Mouse (Mus musculus) left cerebral cortex, adult 2 months (tissue): ENCODE measurements around the gene Trmt13. TPM values are rescaled to one million over a fixed set of nuclear protein-coding genes. Genes with fewer than 3 reads are reported as not detected.
A peak's percentile ranks its signal among the peaks of the same experiment; 100 is the strongest.

Source experiments
- DNase-seq, 2 experiments: peaks; one replicate each; pipeline ENCODE4 v3.0.0; 2021 to 2022; ENCODE audit warnings: low spot score in 2 of 2, mixed read lengths in 1 of 2; ENCODE audit errors: extremely low spot score in 1 of 2
- H3K27ac ChIP-seq: fragments of 200-600 bp; 2 replicates; pipeline ENCODE4 v1.8.1; 2022
- H3K4me3 ChIP-seq: fragments of 200-600 bp; 2 replicates; pipeline ENCODE4 v1.8.1; 2022
- CTCF ChIP-seq: fragments of 200-600 bp; IDR thresholded peaks from 2 replicates; pipeline ENCODE4 v1.8.1; 2022; ENCODE audit warnings: antibody characterized with exemption, mild to moderate bottlenecking, moderate library complexity
- intact Hi-C: fragments of 180-260 bp; cut with DNase I; formaldehyde crosslinking; loops from one replicate; pipeline ENCODE4 v1.15.1; 2025
- total RNA-seq, 2 experiments: library from RNA; stranded (reverse); gene quantifications; 2 replicates each; pipeline ENCODE4 v1.2.3; 2021

Trmt13 gene
- total RNA-seq, 2 experiments from 2014 or later: 17.4 to 19.4 TPM

- TF ChIP-seq CTCF: no peak
- no peak for DNase-seq
- Histone ChIP-seq H3K4me3 (no peak overlapping the region), H3K27ac (no peak overlapping the region)
- intact Hi-C loops: loop anchor here (10.0 kb wide), 1 partner anchor 136 kb away; the partner anchor contains the start of gene Dbt
These were observed 36.3 kb upstream of the Trmt13 start for GRCm38 (mm10) chr3:116650698-116651097.

GRCm38 (mm10) chr3:116648805-116649204 lies 34.4 kb upstream of the Trmt13 start:
- no peak overlapping the region for H3K4me3 ChIP-seq
- intact Hi-C loops: no loop called here
- no peak for DNase-seq
- H3K27ac ChIP-seq: no peak overlapping the region
- no peak for TF ChIP-seq CTCF

GRCm38 (mm10) chr3:116646387-116646786 lies 32.0 kb upstream of the Trmt13 start:
- no peak for TF ChIP-seq CTCF
- Histone ChIP-seq H3K27ac (no peak overlapping the region), H3K4me3 (no peak overlapping the region)
- intact Hi-C loops: no loop called here
- DNase-seq: no peak

- intact Hi-C loops: no loop called here
- no peak overlapping the region for H3K4me3 ChIP-seq
These were observed 28.0 kb upstream of the Trmt13 start for GRCm38 (mm10) chr3:116642373-116642772.

GRCm38 (mm10) chr3:116641811-116642371 lies 27.5 kb upstream of the Trmt13 start:
- intact Hi-C loops: no loop called here

More at GRCm38 (mm10) chr3:116642373-116642772, 28.0 kb upstream of the Trmt13 start:
- TF ChIP-seq CTCF: no peak
- DNase-seq: no peak
- H3K27ac ChIP-seq: no peak overlapping the region

GRCm38 (mm10) chr3:116640024-116640423 lies 25.6 kb upstream of the Trmt13 start:
- Histone ChIP-seq H3K27ac (no peak overlapping the region), H3K4me3 (no peak overlapping the region)
- no peak for TF ChIP-seq CTCF

More at GRCm38 (mm10) chr3:116641811-116642371, 27.5 kb upstream of the Trmt13 start:
- no peak for DNase-seq
- Histone ChIP-seq H3K27ac (no peak overlapping the region), H3K4me3 (no peak overlapping the region)
- TF ChIP-seq CTCF: no peak

GRCm38 (mm10) chr3:116638572-116638971 lies 24.2 kb upstream of the Trmt13 start:
- no peak for TF ChIP-seq CTCF
- Histone ChIP-seq H3K27ac (peak overlapping the region; percentile 26; the same call in 1 of the 2 replicates), H3K4me3 (no peak overlapping the region)
- intact Hi-C loops: no loop called here
- no peak for DNase-seq

More at GRCm38 (mm10) chr3:116640024-116640423, 25.6 kb upstream of the Trmt13 start:
- DNase-seq: no peak
- intact Hi-C loops: no loop called here

GRCm38 (mm10) chr3:116637693-116638476 lies 23.5 kb upstream of the Trmt13 start:
- Histone ChIP-seq H3K4me3 (no peak overlapping the region), H3K27ac (peak overlapping the region; percentile 26; the same call in 1 of the 2 replicates)
- intact Hi-C loops: no loop called here
- no peak for DNase-seq
- no peak for TF ChIP-seq CTCF

GRCm38 (mm10) chr3:116635799-116636198 lies 21.4 kb upstream of the Trmt13 start:
- intact Hi-C loops: no loop called here
- TF ChIP-seq CTCF: no peak
- no peak overlapping the region for H3K4me3 ChIP-seq
- H3K27ac ChIP-seq: no peak overlapping the region
- no peak for DNase-seq

GRCm38 (mm10) chr3:116634853-116635252 lies 20.5 kb upstream of the Trmt13 start:
- DNase-seq: no peak
- Histone ChIP-seq H3K27ac (no peak overlapping the region), H3K4me3 (no peak overlapping the region)
- intact Hi-C loops: no loop called here
- no peak for TF ChIP-seq CTCF

GRCm38 (mm10) chr3:116634091-116634490 lies 19.7 kb upstream of the Trmt13 start:
- DNase-seq: no peak
- intact Hi-C loops: no loop called here
- no peak for TF ChIP-seq CTCF
- no peak overlapping the region for H3K27ac ChIP-seq
- H3K4me3 ChIP-seq: no peak overlapping the region

- H3K4me3 ChIP-seq: no peak overlapping the region
- no peak for TF ChIP-seq CTCF
- no peak for DNase-seq
- intact Hi-C loops: no loop called here
- no peak overlapping the region for H3K27ac ChIP-seq
These were observed 18.6 kb upstream of the Trmt13 start for GRCm38 (mm10) chr3:116632971-116633370.
